Mouse (Mus musculus): ENCODE measurements around the gene Cnn2.

Cnn2 gene

GRCm38 (mm10) chr10:80017771-80018170, 29.4 kb downstream of the Cnn2 start:
- in situ Hi-C loops (cut with MboI, MseI), result no loop called here

- in situ Hi-C loops (cut with MboI, MseI), result no loop called here
Observed at GRCm38 (mm10) chr10:80018739-80019297, 30.4 kb downstream of the Cnn2 start.

GRCm38 (mm10) chr10:80019471-80020131, 31.2 kb downstream of the Cnn2 start:
- in situ Hi-C loops (cut with MboI, MseI), result no loop called here

GRCm38 (mm10) chr10:80020191-80020590, 31.8 kb downstream of the Cnn2 start:
- in situ Hi-C loops (cut with MboI, MseI), result no loop called here

- in situ Hi-C loops (cut with MboI, MseI), result no loop called here
Observed at GRCm38 (mm10) chr10:80020603-80021319, 32.4 kb downstream of the Cnn2 start.

GRCm38 (mm10) chr10:80021320-80021641, 32.9 kb downstream of the Cnn2 start:
- in situ Hi-C loops (cut with MboI, MseI), result no loop called here

GRCm38 (mm10) chr10:80022164-80022563, 33.8 kb downstream of the Cnn2 start:
- in situ Hi-C loops (cut with MboI, MseI), result no loop called here

- in situ Hi-C loops (cut with MboI, MseI), result no loop called here
Observed at GRCm38 (mm10) chr10:80022806-80023205, 34.4 kb downstream of the Cnn2 start.

GRCm38 (mm10) chr10:80023758-80024157, 35.4 kb downstream of the Cnn2 start:
- in situ Hi-C loops (cut with MboI, MseI), result no loop called here

- in situ Hi-C loops (cut with MboI, MseI), result no loop called here
Observed at GRCm38 (mm10) chr10:80024229-80025043, 36.1 kb downstream of the Cnn2 start.

GRCm38 (mm10) chr10:80025044-80025347, 36.6 kb downstream of the Cnn2 start:
- in situ Hi-C loops (cut with MboI, MseI), result no loop called here

- in situ Hi-C loops (cut with MboI, MseI), result no loop called here
Observed at GRCm38 (mm10) chr10:80025463-80025862, 37.1 kb downstream of the Cnn2 start.

- in situ Hi-C loops (cut with MboI, MseI), result no loop called here
Observed at GRCm38 (mm10) chr10:80025889-80026288, 37.5 kb downstream of the Cnn2 start.

- in situ Hi-C loops (cut with MboI, MseI), result no loop called here
Observed at GRCm38 (mm10) chr10:80027681-80028520, 39.5 kb downstream of the Cnn2 start.

GRCm38 (mm10) chr10:80028521-80028846, 40.1 kb downstream of the Cnn2 start:
- in situ Hi-C loops (cut with MboI, MseI), result no loop called here

- in situ Hi-C loops (cut with MboI, MseI), result no loop called here
Observed at GRCm38 (mm10) chr10:80030191-80030590, 41.8 kb downstream of the Cnn2 start.

- in situ Hi-C loops (cut with MboI, MseI), result no loop called here
Observed at GRCm38 (mm10) chr10:80030736-80031135, 42.4 kb downstream of the Cnn2 start.

GRCm38 (mm10) chr10:80032799-80033480, 44.6 kb downstream of the Cnn2 start:
- in situ Hi-C loops (cut with MboI, MseI), result no loop called here

- in situ Hi-C loops (cut with MboI, MseI), result no loop called here
Observed at GRCm38 (mm10) chr10:80033511-80034391, 45.4 kb downstream of the Cnn2 start.

GRCm38 (mm10) chr10:80035148-80035547, 46.8 kb downstream of the Cnn2 start:
- in situ Hi-C loops (cut with MboI, MseI), result no loop called here

Data from regulatory T cell (primary cell).